Mouse (Mus musculus) common myeloid progenitor, adult 5-6 weeks (primary cell): Measurements from ENCODE around the gene Kpna6. TPM values are rescaled to one million over a fixed set of nuclear protein-coding genes. Genes with fewer than 3 reads are reported as not detected.

Experiments used
- ATAC-seq: replicated peaks from 2 replicates; pipeline ENCODE4 v1.8.0; 2016; ENCODE audit warnings: low read depth, mild to moderate bottlenecking, moderate TSS enrichment, inconsistent platforms; ENCODE audit not compliant: poor library complexity, severe bottlenecking
- total RNA-seq: library from RNA; stranded (forward); fragments of 200-1000, 187-1606 nt; gene quantifications from 2 replicates; pipeline ENCODE4 v1.2.3, GENCODE M21; 2017

Kpna6 gene
- total RNA-seq, 1 experiment from 2014 or later: 26.2 TPM

GRCm38 (mm10) chr4:129620419-129621282 is 51.9 kb downstream of the Kpna6 start:
- ATAC-seq: no peak

DNA sequence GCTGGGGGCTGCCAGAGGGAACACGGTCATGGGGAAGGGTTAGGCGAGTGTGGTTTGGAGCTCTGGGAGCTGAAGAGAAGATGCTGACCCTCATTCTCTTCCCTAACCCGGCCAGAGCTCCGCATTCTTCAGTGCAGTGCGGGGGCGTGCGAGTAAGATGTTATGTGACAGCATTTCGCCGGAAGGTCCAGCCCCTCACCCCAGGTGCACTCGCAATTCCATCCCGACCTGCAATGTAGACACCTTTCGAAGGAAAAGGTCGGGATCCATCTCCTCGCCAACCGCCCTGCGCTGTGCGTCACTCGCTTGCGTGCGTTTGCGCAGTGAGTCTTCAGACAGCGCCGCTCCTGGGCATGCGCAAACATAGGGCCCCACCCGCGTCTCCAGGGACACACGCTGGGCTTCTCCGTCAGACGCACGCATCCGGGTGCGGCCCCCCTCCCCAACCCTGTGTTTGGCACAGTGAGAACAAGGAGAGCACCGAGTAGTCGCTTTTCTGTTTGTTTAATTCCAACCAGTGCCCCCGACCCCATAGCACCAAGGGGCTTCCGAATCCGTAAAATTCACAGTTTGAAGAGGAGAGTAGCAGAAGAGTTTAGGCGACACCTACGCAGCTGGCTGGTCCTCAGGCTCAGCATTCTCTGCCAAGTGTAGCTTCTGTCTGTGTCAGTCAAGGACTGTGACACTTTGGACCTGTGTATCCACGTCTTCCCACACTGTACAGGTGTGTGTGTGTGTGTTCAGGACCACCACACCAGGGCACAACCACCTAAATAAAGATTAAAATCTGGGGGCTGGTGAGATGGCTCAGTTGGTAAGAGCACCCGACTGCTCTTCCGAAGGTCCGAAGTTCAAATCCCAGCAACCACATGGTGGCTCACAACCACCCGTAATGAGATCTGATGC is 53.5 kb downstream of the Kpna6 start, which contains the start of gene Iqcc:
Gene Iqcc, minus strand, starts transcription at position 314 of the 906 bp plus-strand sequence.
- peak; percentile 85 for ATAC-seq

GRCm38 (mm10) chr4:129618031-129618430 is 54.5 kb downstream of the Kpna6 start:
- no peak for ATAC-seq

- ATAC-seq: no peak
Observed at GRCm38 (mm10) chr4:129617121-129617641, 55.4 kb downstream of the Kpna6 start.

DNA sequence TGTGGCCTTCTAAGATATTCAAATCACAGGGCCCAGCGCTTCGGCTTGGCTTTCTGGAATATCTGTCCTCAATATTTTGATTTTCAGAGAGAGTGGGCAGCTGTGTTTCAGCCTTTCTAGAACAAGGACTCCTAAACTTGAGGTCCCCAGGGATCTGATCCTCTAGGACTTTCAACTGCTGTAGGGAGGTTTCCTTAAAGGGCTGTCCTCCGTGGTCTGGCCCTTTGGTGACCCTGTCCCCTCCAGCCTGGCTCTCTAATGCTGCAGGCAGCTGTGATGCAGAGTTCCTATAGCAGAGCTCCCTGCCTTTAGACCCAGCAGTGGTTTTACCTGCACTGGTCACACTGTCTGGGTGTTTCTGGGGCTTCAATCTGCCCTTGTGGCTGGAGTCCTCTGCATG is 55.9 kb downstream of the Kpna6 start:
- no peak for ATAC-seq

- ATAC-seq: no peak
Observed at GRCm38 (mm10) chr4:129615801-129616290, 56.7 kb downstream of the Kpna6 start.

GRCm38 (mm10) chr4:129614093-129614492 is 58.5 kb downstream of the Kpna6 start, which contains the start of gene Dcdc2b:
Dcdc2b (minus strand) TSS chr4:129614257.
- no peak for ATAC-seq

GRCm38 (mm10) chr4:129610472-129610871 is 62.1 kb downstream of the Kpna6 start:
- ATAC-seq: no peak

- no peak for ATAC-seq
Observed at GRCm38 (mm10) chr4:129610026-129610425, 62.5 kb downstream of the Kpna6 start.

DNA sequence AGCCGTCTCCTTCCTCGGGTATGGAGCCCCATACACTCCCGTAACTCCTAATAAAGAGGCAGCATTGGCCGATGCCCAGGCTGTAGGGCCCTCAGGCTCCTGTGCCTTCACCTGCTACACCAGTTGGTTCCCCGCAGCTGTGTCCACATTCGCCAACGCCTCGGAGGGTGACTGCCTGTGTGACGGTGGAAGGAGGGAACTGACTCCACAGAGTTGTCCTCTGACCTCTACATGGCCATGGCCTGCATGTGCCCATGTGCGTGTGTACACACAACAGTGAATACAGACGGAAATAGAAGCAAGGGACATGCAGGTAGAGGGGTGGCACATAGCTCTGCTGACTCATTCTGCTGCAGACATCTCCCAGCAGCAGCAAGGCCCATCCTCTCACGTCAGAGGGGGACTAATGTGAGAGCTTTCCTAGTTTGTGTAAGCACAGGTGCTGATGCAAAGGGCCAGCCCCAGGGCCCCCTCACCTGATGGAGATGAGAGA is 63.4 kb downstream of the Kpna6 start:
- ATAC-seq: no peak

GRCm38 (mm10) chr4:129608426-129609025 is 64.0 kb downstream of the Kpna6 start:
- ATAC-seq: peak; percentile 96

- peak; percentile 99 for ATAC-seq
Observed at GRCm38 (mm10) chr4:129600233-129601158, 72.1 kb downstream of the Kpna6 start, which contains the start of the genes Eif3i and Tmem234. Eif3i (minus strand) TSS chr4:129600648. Tmem234 (plus strand) TSS chr4:129600668.

Other genes starting within 250 kb of the Kpna6 start
- gene Zbtb8b, start 231.9 kb downstream of the Kpna6 start, total RNA-seq: not detected in 2 replicates
- 23.9 and 26.4 TPM in 2 replicates for gene Bsdc1, start 211.2 kb downstream of the Kpna6 start, total RNA-seq
- gene Tssk3, start 181.7 kb downstream of the Kpna6 start, total RNA-seq: not detected in 2 replicates
- not detected in 2 replicates for gene Fam229a, start 181.6 kb downstream of the Kpna6 start, total RNA-seq
- gene Marcksl1, start 159.2 kb downstream of the Kpna6 start, total RNA-seq: 80.7 and 93.1 TPM in 2 replicates
- 75.8 and 103 TPM in 2 replicates for gene Hdac1, start 130.1 kb downstream of the Kpna6 start, total RNA-seq
- gene Lck, start 99.1 kb downstream of the Kpna6 start, total RNA-seq: 8.1 and 17.5 TPM in 2 replicates
- gene Fam167b, start 94.2 kb downstream of the Kpna6 start, total RNA-seq: not detected in 2 replicates
- 256 and 262 TPM in 2 replicates for gene Eif3i, start 72.1 kb downstream of the Kpna6 start, total RNA-seq
- gene Tmem234, start 72.1 kb downstream of the Kpna6 start, total RNA-seq: 82.7 and 92.3 TPM in 2 replicates
- gene Dcdc2b, start 58.5 kb downstream of the Kpna6 start, total RNA-seq: not detected in 2 replicates
- gene Iqcc, start 53.7 kb downstream of the Kpna6 start, total RNA-seq: 11.1 and 17.1 TPM in 2 replicates
- gene Ccdc28b, start 48.8 kb downstream of the Kpna6 start, total RNA-seq: 48.6 and 59.3 TPM in 2 replicates
- gene Txlna, start 31.7 kb downstream of the Kpna6 start, total RNA-seq: 112 and 134 TPM in 2 replicates
- gene Tmem39b, start 24.1 kb upstream of the Kpna6 start, total RNA-seq: 7.9 and 9.6 TPM in 2 replicates
- 102 and 120 TPM in 2 replicates for gene Khdrbs1, start 69.5 kb upstream of the Kpna6 start, total RNA-seq
- 364 and 441 TPM in 2 replicates for gene Ptp4a2, start 138.5 kb upstream of the Kpna6 start, total RNA-seq